Mouse (Mus musculus) kidney, adult 2 months (tissue): Measurements from ENCODE around the gene Mybbp1a.

Source experiments
- CTCF ChIP-seq: fragments of 200-500 bp; conservative IDR thresholded peaks from 2 replicates; pipeline ENCODE4 v1.5.1; 2011; ENCODE audit warnings: low read depth, mild to moderate bottlenecking, control low read depth, low read length, moderate library complexity, mixed read lengths; ENCODE audit not compliant: insufficient read depth, insufficient read length
- POLR2A ChIP-seq: fragments of 200-500 bp; IDR thresholded peaks from one replicate; pipeline ENCODE4 v1.6.1; 2011; ENCODE audit warnings: low read depth, low read length, control low read depth

DNA sequence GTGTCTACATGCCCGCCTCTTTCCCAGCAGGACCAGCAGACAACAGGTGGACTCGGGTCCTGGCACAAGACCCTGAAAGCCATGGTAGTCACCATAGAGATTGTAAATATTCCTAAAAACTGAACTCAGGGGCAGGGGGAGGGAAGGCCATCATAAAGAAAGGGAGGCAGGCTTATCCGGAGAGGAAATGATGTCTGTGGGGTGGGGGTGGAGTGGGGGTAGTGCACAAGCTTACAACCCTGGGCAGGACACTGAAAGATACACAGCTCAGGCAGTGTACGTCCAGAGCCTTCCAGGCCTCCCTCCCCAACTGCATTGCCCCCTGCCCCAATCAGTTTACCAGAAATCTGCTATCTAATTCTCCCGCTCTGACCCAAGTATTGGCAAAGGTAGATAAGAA lies 46.0 kb downstream of the Mybbp1a start:
- TF ChIP-seq CTCF, result no peak
- no peak for TF ChIP-seq POLR2A
